Mouse (Mus musculus): ENCODE data around the gene Rc3h1.

DNA sequence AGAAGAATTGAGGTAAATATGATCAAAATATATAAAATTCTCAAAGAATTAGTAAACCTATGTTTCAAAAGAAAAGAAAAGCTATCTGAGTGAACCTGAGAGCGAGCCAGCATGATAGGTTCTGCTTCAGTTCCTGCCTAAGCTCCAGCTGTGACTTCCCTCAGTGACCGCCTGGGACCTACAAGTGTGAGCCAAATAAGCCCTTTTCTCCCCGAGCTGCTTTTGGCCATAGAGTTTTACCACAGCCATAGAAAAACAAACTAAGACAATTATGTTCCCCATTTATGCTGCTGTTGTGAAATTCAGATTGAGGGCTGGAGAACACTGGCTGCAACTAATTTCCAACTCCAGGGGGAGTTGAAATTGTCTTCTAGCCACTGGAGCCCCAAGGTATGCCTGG, 24.2 kb upstream of the Rc3h1 start:
- TF ChIP-seq CTCF (IDR thresholded peaks at IDR 0.05; ENCODE audit: low read depth, low read length), result no peak
- no peak for TF ChIP-seq GATA1 (IDR thresholded peaks at IDR 0.05; ENCODE audit: borderline replicate concordance, low read length)

Data from G1E (cell line).